13 mouse cellular contexts compared by ENCODE assay signal in genomic region chr16:9694081-9694480, GRCm38 (mm10).
"Had no signal": no experiment of that assay in that cellular context is flagged by ENCODE, and none has a peak within 500 bp of the region (broad histone marks: within the 10 kb centered on the region; RNA-seq: fewer than 3 reads in every experiment).

No protein-coding gene starts in this region.

- H3K4me3 ChIP-seq: midbrain, embryonic 10.5 days; midbrain, embryonic 12.5 days; myocyte; neural tube, embryonic 13.5 days; neural tube, embryonic 15.5 days had no signal

- H3K27ac ChIP-seq: midbrain, embryonic 10.5 days; midbrain, embryonic 12.5 days; neural tube, embryonic 13.5 days; neural tube, embryonic 15.5 days had no signal

- H3K4me1 ChIP-seq: midbrain, embryonic 10.5 days; midbrain, embryonic 12.5 days; neural tube, embryonic 13.5 days; neural tube, embryonic 15.5 days had no signal

- DNase-seq: lung, adult 18-20 months; lung, embryonic 14.5 days; lung, postnatal 10 days; lung, postnatal 4 days; midbrain, embryonic 14.5 days; thymus, adult 2 months; thymus, postnatal 25 days; thymus, postnatal 4 days had no signal
